Mouse (Mus musculus): ENCODE data around the gene Slc25a25.
"Not testable (repeated sequence)": the region's sequence is repeated elsewhere in the genome, so short reads cannot be mapped to it uniquely, and the experiment has no call there.

Slc25a25 gene

GRCm38 (mm10) chr2:32450881-32451844 lies at the start of gene Slc25a25:
Slc25a25 (minus strand) TSS chr2:32451445.
- DNase-seq = peak; percentile 97

GRCm38 (mm10) chr2:32500461-32500860 lies 49.2 kb upstream of the Slc25a25 start:
- DNase-seq = peak; percentile 40

GRCm38 (mm10) chr2:32499365-32499764 lies 48.1 kb upstream of the Slc25a25 start:
- DNase-seq = no peak

GRCm38 (mm10) chr2:32496190-32496589 lies 44.9 kb upstream of the Slc25a25 start:
- DNase-seq = peak; percentile 58

GRCm38 (mm10) chr2:32495185-32495726 lies 44.0 kb upstream of the Slc25a25 start:
- peak; percentile 91 for DNase-seq

GRCm38 (mm10) chr2:32494522-32494921 lies 43.3 kb upstream of the Slc25a25 start:
- peak; percentile 60 for DNase-seq

GRCm38 (mm10) chr2:32493301-32493701 lies 42.1 kb upstream of the Slc25a25 start:
- peak; percentile 88 for DNase-seq

GRCm38 (mm10) chr2:32492661-32493060 lies 41.4 kb upstream of the Slc25a25 start:
- DNase-seq = peak; percentile 57

- not testable (repeated sequence) for DNase-seq
Observed at GRCm38 (mm10) chr2:32490730-32491129, 39.5 kb upstream of the Slc25a25 start.

GRCm38 (mm10) chr2:32488679-32489078 lies 37.4 kb upstream of the Slc25a25 start:
- DNase-seq = peak; percentile 86

- peak; percentile 93 for DNase-seq
Observed at GRCm38 (mm10) chr2:32487124-32487623, 35.9 kb upstream of the Slc25a25 start.

- DNase-seq = no peak
Observed at GRCm38 (mm10) chr2:32486155-32486554, 34.9 kb upstream of the Slc25a25 start.

GRCm38 (mm10) chr2:32485751-32486150 lies 34.5 kb upstream of the Slc25a25 start:
- DNase-seq = no peak

GRCm38 (mm10) chr2:32484933-32485332 lies 33.7 kb upstream of the Slc25a25 start:
- DNase-seq = no peak

GRCm38 (mm10) chr2:32483179-32483875 lies 32.1 kb upstream of the Slc25a25 start:
- DNase-seq = no peak

GRCm38 (mm10) chr2:32482351-32482750 lies 31.1 kb upstream of the Slc25a25 start:
- DNase-seq = no peak

- DNase-seq = not testable (repeated sequence)
Observed at GRCm38 (mm10) chr2:32475361-32475760, 24.1 kb upstream of the Slc25a25 start.

GRCm38 (mm10) chr2:32471681-32472061 lies 20.4 kb upstream of the Slc25a25 start:
- peak; percentile 43 for DNase-seq

- no peak for DNase-seq
Observed at GRCm38 (mm10) chr2:32471001-32471680, 19.9 kb upstream of the Slc25a25 start.

- no peak for DNase-seq
Observed at GRCm38 (mm10) chr2:32464212-32464891, 13.1 kb upstream of the Slc25a25 start.

GRCm38 (mm10) chr2:32463773-32464172 lies 12.5 kb upstream of the Slc25a25 start:
- no peak for DNase-seq

- no peak for DNase-seq
Observed at GRCm38 (mm10) chr2:32459657-32460056, 8.4 kb upstream of the Slc25a25 start.
